Comparison of ENCODE assay signal across 18 mouse cellular contexts in the genomic region with DNA sequence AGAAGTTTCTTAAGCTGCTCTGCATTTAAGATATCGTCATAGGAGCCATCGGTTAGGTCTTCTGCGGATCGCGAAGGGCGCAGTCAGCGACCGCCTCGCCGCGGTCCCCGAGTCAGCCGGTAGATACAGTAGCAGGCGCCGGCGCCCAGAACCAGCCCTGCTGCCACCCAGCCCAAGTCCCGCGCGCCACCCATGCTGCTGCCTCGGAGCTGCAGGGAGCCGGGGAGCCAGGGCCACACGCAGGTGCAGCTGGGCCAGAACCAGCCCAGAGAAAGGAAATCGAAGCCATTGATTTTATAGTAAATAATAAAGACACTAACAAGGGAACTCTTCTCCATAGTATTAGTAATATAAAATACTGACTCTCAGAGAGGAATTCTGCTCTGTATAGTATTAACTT. TPM values are rescaled to one million over a fixed set of nuclear protein-coding genes. Genes with fewer than 3 reads are reported as not detected.
DNase-seq lines count a peak whose midpoint lies in the region; ATAC-seq lines count a peak whose summit lies in the region.
"Had no signal": no experiment of that assay in that cellular context is flagged by ENCODE, and none has a peak within 500 bp of the region (broad histone marks: within the 10 kb centered on the region; RNA-seq: fewer than 3 reads in every experiment).

No protein-coding gene starts in this region.

- H3K27ac ChIP-seq in forebrain, embryonic 15.5 days (replicated peaks), result no peak overlapping the region
- H3K27ac ChIP-seq: embryonic facial prominence, embryonic 13.5 days; forebrain, embryonic 13.5 days; limb, embryonic 13.5 days; midbrain, embryonic 15.5 days; neural tube, embryonic 12.5 days had no signal

- 95% methylated on average over 23 of the region's 23 CpGs for WGBS in forebrain, embryonic 15.5 days

- H3K9ac ChIP-seq in forebrain, embryonic 15.5 days (replicated peaks), result no peak overlapping the region
- H3K9ac ChIP-seq: embryonic facial prominence, embryonic 13.5 days; forebrain, embryonic 13.5 days; limb, embryonic 13.5 days; lung, embryonic 14.5 days; midbrain, embryonic 15.5 days; neural tube, embryonic 12.5 days had no signal

- H3K36me3 ChIP-seq in forebrain, embryonic 15.5 days, result no peaks in the 10 kb centered on the region
- H3K36me3 ChIP-seq: embryonic facial prominence, embryonic 13.5 days; limb, embryonic 13.5 days; midbrain, embryonic 15.5 days; neural tube, embryonic 12.5 days had no signal

- no peak for ATAC-seq in forebrain, embryonic 15.5 days (replicated peaks)
- ATAC-seq: forebrain, embryonic 13.5 days; inflammation-experienced regulatory T-cells, adult 6 months; midbrain, embryonic 15.5 days had no signal

- no peak overlapping the region for H3K4me2 ChIP-seq in forebrain, embryonic 15.5 days (replicated peaks)
- H3K4me2 ChIP-seq: embryonic facial prominence, embryonic 13.5 days; forebrain, embryonic 13.5 days; limb, embryonic 13.5 days; lung, embryonic 14.5 days; midbrain, embryonic 15.5 days; neural tube, embryonic 12.5 days had no signal

- no peaks in the 10 kb centered on the region for H3K27me3 ChIP-seq in forebrain, embryonic 15.5 days
- H3K27me3 ChIP-seq: embryonic facial prominence, embryonic 13.5 days; forebrain, embryonic 13.5 days; limb, embryonic 13.5 days; midbrain, embryonic 15.5 days; neural tube, embryonic 12.5 days had no signal

- peak; percentile 85 for DNase-seq in heart, adult 11 months
- DNase-seq in heart, postnatal 10 days, result no peak
- peak; percentile 12 for DNase-seq in ovary, postnatal 36 days (ENCODE audit: low spot score)
- no peak for DNase-seq in ovary, postnatal 10 days (ENCODE audit: low spot score)
- peak; percentile 45 for DNase-seq in T-cell, adult 2 months (ENCODE audit: low spot score)
- peak; percentile 22 to 25 for DNase-seq in thymus, postnatal 10 days (ENCODE audit: low spot score in 2 of 2)
- no peak for DNase-seq in gastrocnemius, postnatal 25 days
- DNase-seq: lung, embryonic 14.5 days had no signal

- no peaks in the 10 kb centered on the region for H3K4me1 ChIP-seq in forebrain, embryonic 15.5 days
- H3K4me1 ChIP-seq: embryonic facial prominence, embryonic 13.5 days; limb, embryonic 13.5 days; midbrain, embryonic 15.5 days; neural tube, embryonic 12.5 days had no signal

- no peak overlapping the region for H3K4me3 ChIP-seq in forebrain, embryonic 15.5 days
- H3K4me3 ChIP-seq: embryonic facial prominence, embryonic 13.5 days; forebrain, embryonic 13.5 days; limb, embryonic 13.5 days; midbrain, embryonic 15.5 days; neural tube, embryonic 12.5 days had no signal

- intact Hi-C loops in heart, postnatal 10 days (cut with DNase I), result no loop called here

- no peaks in the 10 kb centered on the region for H3K9me3 ChIP-seq in forebrain, embryonic 15.5 days
- H3K9me3 ChIP-seq: embryonic facial prominence, embryonic 13.5 days; forebrain, embryonic 13.5 days; G1E; limb, embryonic 13.5 days; midbrain, embryonic 15.5 days; neural tube, embryonic 12.5 days had no signal

RNA-seq across cellular contexts. Expression of gene Kctd4, which starts 23.5 kb away (rescaled TPM):
- total RNA-seq in heart, postnatal 10 days (2021), result not detected
- total RNA-seq in gastrocnemius, postnatal 25 days (2021), result not detected
- polyA plus RNA-seq in forebrain, embryonic 15.5 days (2015; fragmentation: Nextera tagmentation; extraction: Ambion mirVana), result 8.2 and 8.6 TPM in 2 replicates
- total RNA-seq: heart, postnatal 25 days had no signal
- polyA plus RNA-seq: G1E; gonadal fat pad, adult 2 months had no signal

Comparison
In these comparisons a context has a peak if more than half of its experiments do, and no peak if none do; other contexts are left out.
1. DNase-seq: peak in heart, adult 11 months (single experiment), ovary, postnatal 36 days (single experiment), T-cell, adult 2 months (single experiment) and thymus, postnatal 10 days (2 of 2); none in heart, postnatal 10 days (0 of 2), ovary, postnatal 10 days (single experiment) and gastrocnemius, postnatal 25 days (single experiment).